Comparison of ENCODE assay signal across 23 mouse cellular contexts in the genomic region with DNA sequence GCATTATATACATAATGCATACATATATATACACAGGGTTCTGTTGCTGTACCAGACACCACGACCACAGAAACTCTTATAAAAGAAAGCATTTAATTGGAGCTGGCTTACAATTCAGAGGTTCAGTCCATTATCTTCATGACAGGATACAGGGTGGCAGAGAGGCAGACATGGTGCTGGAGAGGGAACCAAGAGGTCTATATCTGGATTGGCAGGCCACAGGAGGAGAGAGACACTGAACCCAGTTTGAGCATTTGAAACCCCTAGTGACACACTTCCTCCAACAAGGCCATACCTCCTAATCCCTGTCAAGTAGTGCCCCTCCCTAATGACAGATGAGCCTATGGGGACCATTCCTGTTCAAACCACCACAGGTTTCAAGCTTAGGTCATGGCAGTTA.
"Had no signal": no experiment of that assay in that cellular context is flagged by ENCODE, and none has a peak within 500 bp of the region (broad histone marks: within the 10 kb centered on the region; RNA-seq: fewer than 3 reads in every experiment).

No protein-coding gene starts in this region.

- H3K9me3 ChIP-seq: liver, embryonic 15.5 days; lung, embryonic 15.5 days; megakaryocyte, embryonic 14.5 days; midbrain, embryonic 10.5 days; midbrain, embryonic 12.5 days; neural tube, embryonic 13.5 days; neural tube, embryonic 15.5 days had no signal

- DNase-seq: liver, postnatal 0 days; lung, adult 2 months; lung, postnatal 14 days; lung, postnatal 4 days; midbrain, embryonic 14.5 days; retina, postnatal 1 day; right cerebral cortex, adult 18-20 months; right cerebral cortex, postnatal 25 days; right cerebral cortex, postnatal 4 days; spleen, adult 18-20 months; thymus, adult 18-20 months; thymus, postnatal 25 days; thymus, postnatal 4 days had no signal

- H3K36me3 ChIP-seq: liver, embryonic 15.5 days; lung, embryonic 15.5 days; midbrain, embryonic 10.5 days; midbrain, embryonic 12.5 days; neural tube, embryonic 13.5 days; neural tube, embryonic 15.5 days had no signal

- H3K4me3 ChIP-seq: liver, embryonic 15.5 days; lung, embryonic 15.5 days; midbrain, embryonic 10.5 days; midbrain, embryonic 12.5 days; myocyte; neural tube, embryonic 13.5 days; neural tube, embryonic 15.5 days had no signal

- H3K4me2 ChIP-seq: liver, embryonic 15.5 days; lung, embryonic 15.5 days; midbrain, embryonic 12.5 days; neural tube, embryonic 13.5 days; neural tube, embryonic 15.5 days had no signal

- ATAC-seq: liver, postnatal 0 days; lung, postnatal 0 days; midbrain, embryonic 16.5 days had no signal

- H3K4me1 ChIP-seq: lung, embryonic 15.5 days; midbrain, embryonic 10.5 days; midbrain, embryonic 12.5 days; neural tube, embryonic 13.5 days; neural tube, embryonic 15.5 days had no signal

- H3K27ac ChIP-seq: lung, embryonic 15.5 days; midbrain, embryonic 10.5 days; midbrain, embryonic 12.5 days; neural tube, embryonic 13.5 days; neural tube, embryonic 15.5 days had no signal

- H3K27me3 ChIP-seq: liver, embryonic 15.5 days; lung, embryonic 15.5 days; midbrain, embryonic 12.5 days; neural tube, embryonic 13.5 days; neural tube, embryonic 15.5 days had no signal

- H3K9ac ChIP-seq: liver, embryonic 15.5 days; liver, postnatal 0 days; lung, embryonic 15.5 days; midbrain, embryonic 12.5 days; neural tube, embryonic 13.5 days; neural tube, embryonic 15.5 days had no signal
